Mouse (Mus musculus) MEL (cell line): Measurements from ENCODE around the gene Gabrg3.

Source experiments
- CTCF ChIP-seq, 3 experiments: IDR thresholded peaks in 2 of 3; conservative IDR thresholded peaks in 1 of 3; 2 replicates each; pipeline ENCODE4 v1.5.1; 2011 to 2012; ENCODE audit warnings: low read length in 3 of 3, low read depth in 2 of 3, mild to moderate bottlenecking in 2 of 3, improper control_type of control experiment in 1 of 3, inconsistent platforms in 1 of 3, mixed read lengths in 1 of 3, moderate library complexity in 1 of 3; ENCODE audit not compliant: control insufficient read depth in 1 of 3, insufficient read depth in 1 of 3, poor library complexity in 1 of 3, severe bottlenecking in 1 of 3
- JUND ChIP-seq: IDR thresholded peaks from 2 replicates; pipeline ENCODE4 v1.6.1; 2011; ENCODE audit warnings: low read depth, mild to moderate bottlenecking, improper control_type of control experiment, low read length

- TF ChIP-seq JUND, result no peak
- TF ChIP-seq CTCF (IDR thresholded peaks at IDR 0.05 in 2 of 3, conservative IDR thresholded peaks at IDR 0.05 in 1 of 3; ENCODE audit: control insufficient read depth in 1 of 3, insufficient read depth in 1 of 3, low read depth in 2 of 3, low read length in 3 of 3, poor library complexity in 1 of 3, severe bottlenecking in 1 of 3), result no peak
Observed at GRCm38 (mm10) chr7:57348774-57349173, 38.2 kb downstream of the Gabrg3 start.
